Mouse (Mus musculus) spleen, postnatal 14 days (tissue): ENCODE measurements around the gene Col20a1.

Source experiments
- DNase-seq, 2 experiments: peaks; one replicate each; pipeline ENCODE4 v3.0.0; 2021 to 2022; ENCODE audit warnings: low spot score in 2 of 2

Col20a1 gene

DNA sequence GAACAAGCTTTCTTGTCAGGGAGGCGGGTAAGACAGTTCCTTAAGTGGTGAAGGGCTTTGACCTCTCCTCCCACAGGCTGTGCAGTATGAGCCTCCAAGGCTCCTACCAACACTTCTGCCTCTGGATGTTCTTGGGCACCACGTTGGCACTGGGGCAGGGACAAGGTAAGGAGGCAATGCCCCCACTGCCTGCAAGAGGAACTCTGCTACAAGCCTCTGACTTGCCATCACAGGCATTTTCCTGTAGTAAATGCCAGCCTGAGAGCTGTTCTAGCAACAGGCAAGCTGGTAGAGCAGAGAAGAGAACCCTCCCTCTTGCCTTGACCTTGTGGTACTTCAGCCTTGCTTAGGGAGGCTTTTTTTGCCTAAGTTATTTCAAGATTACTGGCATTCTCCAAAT, at the start of gene Col20a1:
Gene Col20a1 (plus strand): TSS at position 87 of the 400 bp plus-strand sequence.
- no peak for DNase-seq

DNA sequence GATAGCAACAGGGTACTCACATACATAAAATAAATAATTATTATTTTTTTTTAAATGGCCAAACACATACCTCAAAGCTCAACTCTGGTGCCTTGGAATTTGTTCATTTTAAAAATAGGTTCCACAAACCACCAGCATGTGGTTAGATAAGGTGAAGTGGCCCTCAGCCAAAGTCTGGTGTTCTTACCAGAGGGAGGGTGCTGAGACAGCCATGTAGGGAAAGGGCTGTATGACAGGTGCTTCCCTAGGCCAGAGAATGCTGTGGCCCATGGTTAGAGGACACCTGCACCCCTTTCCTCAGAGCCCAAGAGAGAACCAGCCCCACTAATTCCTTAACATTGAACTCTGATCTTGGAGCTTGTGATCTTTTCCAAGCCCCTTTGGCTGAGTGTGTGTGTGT, 46.1 kb upstream of the Col20a1 start:
- DNase-seq = no peak

DNA sequence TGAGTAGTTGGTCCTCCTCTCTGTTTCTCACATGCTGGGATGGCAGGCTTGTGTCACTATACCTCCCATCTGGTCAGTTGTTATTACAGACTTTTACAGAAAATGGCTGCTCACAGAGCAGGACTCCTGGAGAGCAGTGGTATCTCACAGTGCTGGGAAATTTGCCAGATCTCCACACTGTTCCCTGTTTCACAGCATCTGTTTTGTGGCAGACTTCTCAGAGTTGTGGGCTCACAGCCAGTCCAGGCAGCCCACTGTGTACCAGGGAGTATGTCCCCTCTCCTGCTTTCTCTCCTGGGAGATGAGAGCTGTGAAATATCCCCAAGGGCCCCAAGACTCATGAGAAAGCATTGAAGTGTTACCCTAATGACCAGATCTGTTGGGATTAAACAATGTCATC, 44.5 kb upstream of the Col20a1 start:
- no peak for DNase-seq

DNA sequence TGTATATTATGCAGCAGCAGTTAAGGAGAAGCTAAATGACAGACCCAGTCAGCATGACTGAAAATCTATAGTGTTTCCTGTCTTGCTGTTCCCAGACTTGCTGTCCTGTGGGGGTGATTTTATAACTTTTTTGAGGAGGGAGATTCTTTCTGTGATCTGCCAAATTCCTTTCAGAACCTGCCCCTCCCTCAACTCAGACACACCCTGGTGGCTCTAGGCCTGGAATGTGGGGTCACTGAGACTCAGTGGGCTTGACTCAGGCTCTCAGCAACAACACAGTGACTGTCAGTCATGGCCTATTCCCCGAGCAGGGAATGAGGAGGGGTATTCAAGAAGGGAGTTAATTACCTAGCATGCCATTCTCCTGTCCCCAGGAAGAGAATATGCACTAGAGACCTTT, 36.4 kb upstream of the Col20a1 start:
- no peak for DNase-seq

DNA sequence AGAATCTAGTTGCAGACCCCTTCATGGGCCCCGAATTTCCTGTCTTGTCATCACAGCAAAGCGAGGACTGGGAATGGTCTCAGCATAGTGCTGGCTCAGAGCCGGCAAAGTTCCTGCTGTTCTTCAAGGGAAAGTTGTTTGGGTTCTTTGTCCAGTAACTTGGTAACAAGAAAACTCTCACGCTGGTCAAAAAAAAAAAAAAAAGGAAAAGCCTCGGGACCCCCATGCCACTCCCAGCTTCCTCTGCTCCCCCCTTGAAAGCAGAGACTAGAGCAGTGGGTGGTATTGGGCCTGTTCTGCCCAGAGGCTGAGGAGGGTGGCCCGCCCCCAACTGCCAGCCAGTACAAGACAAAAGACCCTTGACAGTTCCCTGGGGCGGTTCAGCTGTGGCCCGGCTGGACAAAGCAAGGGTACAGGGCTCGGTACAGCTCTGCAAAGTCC, 33.6 kb upstream of the Col20a1 start:
- no peak for DNase-seq

DNA sequence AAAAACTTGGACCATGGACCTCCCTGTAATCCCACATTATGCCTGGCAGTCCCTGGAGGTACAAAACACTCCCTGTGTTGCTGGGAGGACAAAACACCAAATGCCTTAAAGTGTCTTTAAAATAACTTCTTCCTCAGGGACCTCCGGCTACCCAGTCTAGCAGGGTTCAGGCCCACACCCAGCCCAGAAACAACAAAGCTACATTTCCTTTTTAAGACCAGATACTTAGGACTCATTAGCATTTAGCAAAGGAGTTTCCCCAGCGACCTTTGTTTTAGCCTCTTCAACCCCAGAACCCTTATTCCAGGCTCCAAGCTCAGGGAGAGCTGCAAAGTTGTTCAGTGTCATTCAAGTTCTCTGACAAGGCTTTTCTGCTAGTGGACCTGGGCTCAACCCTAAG, 32.7 kb upstream of the Col20a1 start:
- DNase-seq = no peak

DNA sequence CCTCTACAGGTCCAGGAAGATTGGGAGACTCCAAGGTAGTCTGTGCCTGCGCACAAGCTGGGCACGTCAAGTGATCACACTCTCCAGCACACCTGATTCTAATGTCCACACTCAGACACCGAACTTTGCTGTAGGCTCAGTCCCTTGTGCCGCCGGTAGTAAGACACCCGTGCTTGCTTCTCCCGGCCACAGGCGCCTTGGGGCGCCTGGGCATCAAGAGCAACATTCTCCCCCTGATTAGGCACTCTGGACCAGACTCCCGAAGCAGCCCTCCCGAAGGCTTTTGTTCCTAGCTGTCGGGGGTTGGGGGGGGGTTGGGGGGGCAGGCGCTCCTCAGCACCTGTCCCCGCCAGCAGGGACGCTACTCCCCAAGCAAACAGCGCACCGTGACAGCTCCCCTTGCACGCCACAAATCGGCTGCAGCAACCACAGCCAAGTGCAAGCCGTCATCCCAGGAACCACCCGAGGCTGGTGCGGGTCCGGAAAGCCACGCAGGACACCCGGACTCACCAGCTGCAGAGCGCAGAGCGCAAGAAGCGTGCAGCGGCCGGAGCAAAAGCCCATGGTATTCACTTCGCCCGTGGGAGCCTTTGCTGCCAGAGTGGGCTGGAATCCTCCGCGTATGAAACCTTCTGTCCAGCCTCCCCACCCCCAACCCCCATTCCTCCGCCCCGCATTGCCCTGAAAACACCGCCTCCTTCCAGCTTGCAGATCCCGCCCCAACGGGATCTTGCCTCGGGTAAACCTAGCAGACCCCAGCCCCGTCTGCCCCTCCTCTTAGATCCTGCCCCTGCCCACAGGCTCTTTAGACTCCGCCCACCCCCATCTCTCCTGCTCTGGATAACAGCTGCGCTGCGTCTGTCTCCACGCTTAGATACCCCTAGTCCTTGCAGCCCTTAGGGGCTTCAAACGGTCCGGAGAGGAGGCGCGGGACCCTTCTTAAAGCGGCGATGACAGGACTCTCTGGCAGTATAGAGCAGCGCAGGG, 32.0 kb upstream of the Col20a1 start, which contains the start of gene Nkain4:
Gene Nkain4 (minus strand): TSS at position 639 of the 987 bp plus-strand sequence.
- DNase-seq = no peak

DNA sequence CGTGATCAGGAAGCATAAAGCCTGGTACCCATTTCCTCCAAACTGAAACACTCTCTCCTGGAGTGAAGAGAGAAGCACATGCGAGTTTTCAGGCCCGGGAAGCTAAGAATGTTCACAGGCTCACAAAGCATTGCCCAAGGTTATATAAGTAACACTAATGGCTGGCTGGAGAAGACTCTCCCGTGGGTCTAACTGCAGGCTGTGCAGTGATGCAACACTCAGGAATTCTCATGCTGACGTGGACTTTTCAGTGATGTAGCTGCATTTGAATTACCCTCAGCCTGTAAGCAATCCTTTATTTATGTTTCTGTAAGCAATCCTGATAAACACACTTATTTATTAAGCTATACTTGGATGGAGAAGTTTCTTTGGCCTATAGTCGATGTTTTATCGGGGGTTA, 26.7 kb upstream of the Col20a1 start:
- no peak for DNase-seq

DNA sequence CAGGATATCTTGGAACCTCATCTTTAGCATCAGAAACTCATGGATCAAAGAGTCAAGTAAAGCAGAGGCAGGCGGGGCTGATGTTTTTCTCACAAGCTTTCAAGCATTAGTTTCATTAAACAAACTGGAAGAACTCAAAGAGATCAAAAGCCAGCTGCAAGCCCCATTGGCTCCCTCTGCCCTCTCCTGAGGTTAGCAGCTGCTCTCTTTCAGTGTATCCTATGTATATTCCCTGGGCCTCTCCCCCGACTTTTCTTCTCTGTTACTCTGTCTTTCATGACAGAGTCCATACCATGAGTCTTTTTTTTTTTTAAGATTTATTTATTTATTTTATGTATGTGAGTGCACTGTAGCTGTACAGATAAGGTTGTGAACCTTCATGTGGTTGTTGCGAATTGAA, 26.1 kb upstream of the Col20a1 start:
- DNase-seq = no peak

DNA sequence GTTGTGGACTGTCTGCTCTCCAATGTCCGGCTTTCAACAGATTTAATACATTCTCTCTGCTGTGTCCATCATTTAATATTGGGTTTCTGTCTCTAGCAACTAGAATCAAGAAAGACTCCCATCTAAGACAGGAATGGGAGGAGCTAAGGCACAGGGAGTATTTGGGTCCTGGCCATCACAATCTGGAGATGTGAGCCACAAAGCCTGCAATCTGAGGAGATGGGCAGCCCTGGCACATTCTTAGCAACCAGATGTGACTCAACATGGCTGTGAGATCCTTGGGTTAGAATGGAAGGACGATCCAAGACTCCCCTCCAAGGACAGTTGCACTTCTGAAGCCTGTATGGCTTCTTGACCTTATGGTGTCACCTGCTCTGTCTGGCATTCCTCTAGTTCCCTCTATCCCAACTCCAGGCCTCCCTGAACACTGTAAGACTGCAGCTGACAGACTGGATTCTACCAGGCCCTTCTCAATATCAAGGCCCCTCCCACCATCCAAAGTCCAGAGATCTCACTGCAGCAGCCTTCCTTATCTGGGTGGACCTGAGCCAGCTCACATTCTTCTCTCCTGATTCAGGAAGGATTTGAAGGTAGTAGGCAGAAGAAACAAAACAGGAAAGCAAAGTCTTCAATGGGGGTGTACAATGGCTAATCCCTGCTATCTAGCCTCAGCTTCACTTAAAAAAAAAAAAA, 23.6 kb upstream of the Col20a1 start:
- no peak for DNase-seq

DNA sequence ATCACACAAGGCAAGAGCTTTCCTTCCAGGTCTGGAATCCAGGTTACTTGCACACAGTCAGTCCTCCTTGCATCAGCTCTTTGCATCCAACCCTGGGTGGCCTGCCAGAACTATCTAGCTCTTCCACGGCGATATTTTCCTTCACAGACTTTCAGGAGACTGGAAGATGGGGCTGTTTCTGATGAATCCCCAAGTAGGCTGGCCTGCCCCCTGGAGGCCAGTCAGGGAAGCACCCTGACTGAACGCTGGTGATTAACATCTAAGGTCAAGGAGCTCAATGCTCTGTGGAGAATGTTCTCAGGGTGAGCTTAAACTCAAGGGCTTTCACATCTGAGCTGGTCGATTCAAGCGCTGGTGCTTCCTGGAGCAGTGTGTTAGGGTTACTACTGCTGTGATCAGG, 22.4 kb upstream of the Col20a1 start:
- DNase-seq = peak; percentile 27 to 49

DNA sequence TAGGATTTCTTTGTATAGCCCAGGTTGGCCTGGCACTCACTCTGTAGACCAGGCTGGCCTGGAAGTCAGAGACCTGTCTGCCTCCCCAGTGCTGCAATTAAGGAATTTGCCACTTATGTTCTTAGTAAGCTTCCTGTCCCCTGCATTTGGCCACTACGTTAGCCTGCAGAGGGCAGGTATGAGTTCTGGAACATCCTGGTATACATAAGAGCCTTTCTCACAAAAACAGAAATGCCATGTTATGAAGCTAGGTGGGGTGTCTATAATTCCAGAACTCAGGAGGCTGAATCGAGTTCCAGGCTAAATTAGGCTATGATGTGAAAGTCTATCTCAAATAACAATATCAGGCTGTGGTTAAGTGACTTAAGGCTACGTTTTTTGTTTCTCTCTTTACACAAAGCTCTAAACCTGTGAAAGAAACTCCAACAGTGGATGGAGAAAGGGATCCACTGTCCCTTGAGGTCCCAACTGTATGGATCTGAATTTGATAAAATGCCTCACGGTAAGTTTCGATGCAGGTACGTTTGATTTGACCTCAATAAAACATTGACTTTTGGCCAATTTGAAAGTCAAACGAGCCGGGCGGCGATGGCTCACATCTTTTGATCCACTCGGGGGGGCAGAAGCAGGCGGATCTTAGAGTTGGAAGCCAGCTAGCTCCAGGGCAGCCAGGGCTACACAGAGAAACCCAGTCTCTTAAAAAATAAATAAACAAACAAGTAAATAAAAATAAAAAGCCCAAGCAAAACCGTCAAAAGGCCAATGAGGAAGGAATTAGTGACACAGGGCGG, 20.0 kb upstream of the Col20a1 start:
- no peak for DNase-seq

DNA sequence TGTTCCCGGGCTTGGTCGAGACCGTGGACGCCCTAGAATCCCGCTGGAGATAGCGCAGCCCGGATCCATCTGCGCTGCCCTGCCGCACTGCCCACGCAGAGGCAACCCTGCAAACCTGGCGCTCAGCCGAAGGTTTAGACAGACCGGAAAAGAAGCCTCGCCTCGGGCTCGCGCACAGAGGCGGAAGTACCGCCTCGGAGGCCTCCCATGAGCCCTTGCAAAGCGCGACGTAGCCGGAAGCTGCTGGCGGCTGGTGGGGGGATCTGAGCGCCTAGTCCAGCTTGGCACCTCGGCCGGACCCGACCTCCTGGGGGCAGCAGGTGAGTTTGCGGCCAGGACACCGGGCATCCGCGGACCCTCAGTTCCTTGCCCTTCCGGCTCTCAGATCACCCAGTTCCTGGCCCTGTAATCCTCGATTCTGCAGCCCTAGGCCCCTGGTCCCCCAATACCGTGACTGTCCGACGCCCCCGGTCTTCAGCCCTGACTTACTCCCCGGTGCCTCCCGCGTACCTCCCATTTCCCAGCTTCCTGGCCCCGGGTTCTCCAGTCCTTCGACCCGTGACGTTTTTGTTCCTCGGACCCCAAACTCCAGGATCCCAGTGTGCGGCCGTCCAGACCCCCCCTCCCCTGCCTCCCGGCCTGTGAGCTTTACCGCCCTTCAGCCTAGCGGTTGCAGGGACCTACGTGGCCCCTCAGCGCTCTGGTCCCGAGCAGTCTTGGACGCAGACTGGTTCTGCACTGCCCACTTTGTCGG, 19.1 kb upstream of the Col20a1 start, which contains the start of gene Arfgap1:
Gene Arfgap1 (plus strand): TSS at position 216 of the 754 bp plus-strand sequence.
- peak; percentile 77 to 81 for DNase-seq

DNA sequence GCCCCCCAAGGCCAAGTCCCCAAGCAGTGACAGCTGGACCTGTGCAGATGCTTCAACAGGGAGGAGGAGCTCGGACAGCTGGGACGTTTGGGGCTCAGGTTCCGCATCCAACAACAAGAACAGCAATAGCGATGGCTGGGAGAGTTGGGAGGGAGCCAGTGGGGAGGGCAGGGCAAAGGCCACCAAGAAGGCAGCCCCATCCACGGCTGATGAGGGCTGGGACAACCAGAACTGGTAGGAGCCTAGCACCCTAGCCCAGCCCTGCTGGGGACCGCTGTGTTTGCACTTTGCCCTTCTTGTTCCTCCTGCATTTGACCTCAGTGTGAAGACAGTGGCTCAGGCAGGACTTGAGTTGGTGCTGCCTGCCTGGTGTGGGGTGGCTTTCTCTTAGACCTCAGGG, 5.2 kb upstream of the Col20a1 start:
- no peak for DNase-seq

DNA sequence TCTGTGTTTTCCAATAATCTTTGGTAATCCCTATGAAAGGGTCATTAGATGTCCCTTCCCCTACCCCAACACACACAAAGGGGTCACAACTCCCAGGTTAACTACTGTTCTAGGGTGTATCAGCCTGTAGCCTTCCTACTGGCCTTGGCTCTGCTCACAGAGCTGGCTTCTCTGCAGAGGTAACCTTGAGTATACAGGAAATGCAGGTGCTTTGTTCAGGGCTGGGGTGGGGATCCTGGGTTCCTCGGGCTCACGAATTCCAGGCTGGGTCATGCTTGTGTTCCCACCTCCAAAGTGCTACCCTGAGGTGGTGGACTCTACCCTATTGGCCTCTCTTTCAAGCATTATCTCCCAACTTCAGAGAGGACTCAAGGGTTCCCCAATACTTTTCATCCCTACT, 700 bp upstream of the Col20a1 start:
- no peak for DNase-seq

DNA sequence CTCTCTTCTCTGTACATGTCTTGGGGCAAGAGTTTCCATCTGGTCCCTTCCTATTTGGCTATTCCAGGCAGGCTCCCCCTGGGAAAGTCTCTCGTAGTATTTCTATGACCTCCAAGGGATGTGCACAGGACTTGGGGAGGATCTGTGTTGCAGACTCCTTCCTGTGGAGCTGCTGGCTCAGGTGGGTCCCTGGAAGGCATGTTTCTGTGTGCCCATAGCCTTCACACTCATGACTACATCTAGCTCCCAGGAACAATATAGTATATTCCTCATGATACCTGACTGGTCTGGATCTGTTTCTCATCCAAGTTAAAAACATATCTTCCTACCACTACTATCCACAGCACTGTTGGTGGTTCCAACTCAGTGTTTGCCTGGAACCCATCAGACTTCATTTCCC, 666 bp downstream of the Col20a1 start:
- no peak for DNase-seq

DNA sequence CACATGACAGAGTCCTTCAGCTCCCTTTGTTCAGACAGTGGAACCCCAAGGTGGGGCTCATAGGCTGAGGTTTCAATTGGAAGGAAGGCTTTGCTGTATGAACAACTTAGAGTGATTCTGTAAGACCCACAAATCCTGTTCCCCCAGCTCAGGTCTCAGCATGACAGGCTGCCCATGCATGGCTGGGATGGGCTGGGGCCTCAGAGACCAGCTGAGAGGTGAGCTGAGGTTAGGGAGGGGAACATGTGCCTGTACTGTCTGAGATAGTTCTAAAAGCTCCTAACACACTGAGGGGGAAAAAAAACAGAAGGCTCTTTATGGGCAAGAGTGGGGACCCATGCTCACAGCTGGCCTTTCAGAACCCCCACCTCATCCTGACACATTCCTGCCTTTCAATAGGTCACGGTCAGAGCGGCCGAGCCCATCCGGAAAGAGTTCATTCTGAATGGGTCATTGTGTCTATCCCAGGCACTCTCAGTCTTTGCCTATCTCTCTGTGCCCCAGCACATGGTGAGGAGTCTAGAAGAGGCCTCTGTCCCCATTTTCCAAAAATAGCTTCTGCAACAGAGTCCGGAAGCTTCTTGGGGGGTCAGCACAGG, 1.2 kb downstream of the Col20a1 start:
- DNase-seq = no peak

DNA sequence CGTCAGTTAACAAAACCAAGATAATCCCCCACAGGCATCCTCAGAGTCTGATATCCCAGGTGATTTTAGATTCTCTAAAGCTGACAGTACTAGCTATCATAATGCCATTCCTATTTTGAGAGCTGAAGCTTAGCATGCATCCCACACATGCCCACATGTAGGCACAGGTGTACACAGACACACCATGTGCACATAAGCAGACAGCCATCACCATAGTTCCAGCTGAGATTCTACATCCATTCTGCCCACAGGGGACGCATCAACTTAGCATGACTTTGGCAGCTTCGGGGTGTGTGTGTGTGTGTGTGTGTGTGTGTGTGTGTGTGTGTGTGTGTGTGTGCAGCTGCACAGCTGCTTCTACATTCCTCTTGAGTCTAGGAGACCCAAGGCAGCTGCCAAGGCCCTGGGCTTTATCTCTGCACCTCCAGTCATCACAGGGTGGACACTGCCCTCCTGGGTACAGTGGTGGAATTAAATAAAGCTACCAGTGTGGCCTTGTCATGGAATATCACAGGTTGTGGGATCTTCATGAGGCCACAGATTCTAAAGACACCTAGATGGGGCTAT, 2.1 kb downstream of the Col20a1 start:
- no peak for DNase-seq

DNA sequence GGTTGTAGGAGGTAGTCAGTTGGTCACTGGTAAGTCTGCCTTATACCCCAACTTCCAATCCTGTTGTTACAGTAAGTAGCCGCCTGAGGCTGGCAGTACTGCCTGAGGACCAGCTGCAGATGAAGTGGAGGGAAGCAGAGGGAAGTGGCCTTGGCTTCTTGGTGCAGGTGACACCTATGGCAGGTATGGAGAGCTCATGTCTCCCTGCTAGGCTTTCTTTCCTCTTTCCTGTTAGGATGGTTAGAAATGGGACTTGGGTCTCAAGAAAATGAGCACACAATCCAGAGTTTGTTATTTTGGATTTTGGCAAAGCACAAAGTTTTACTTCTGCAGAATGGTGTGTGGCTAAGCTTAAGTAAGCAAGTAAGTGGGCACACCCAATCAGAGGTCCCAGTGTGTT, 2.6 kb downstream of the Col20a1 start:
- no peak for DNase-seq

DNA sequence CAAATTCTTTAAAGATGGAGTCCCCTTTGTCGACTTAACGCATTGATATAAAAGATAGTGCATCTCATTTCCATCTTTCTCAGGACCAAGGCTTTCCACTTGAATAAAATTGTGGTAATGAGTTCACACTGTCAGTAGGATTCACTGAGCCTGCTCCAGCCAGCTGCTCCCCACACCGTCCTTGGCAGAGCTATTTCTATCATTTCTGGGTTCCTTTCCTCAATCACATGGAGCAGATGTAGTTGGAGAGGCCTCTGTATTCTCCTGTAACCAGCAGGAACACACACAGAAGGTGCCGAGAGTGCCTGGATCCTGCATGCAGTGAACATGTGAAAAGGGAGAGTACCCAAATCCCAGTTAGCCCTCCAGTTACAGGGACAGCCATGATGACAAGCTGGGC, 4.0 kb downstream of the Col20a1 start:
- DNase-seq = no peak
